Mouse (Mus musculus): ENCODE data around the gene Mrpl22.
A peak's percentile ranks its signal among the peaks of the same experiment; 100 is the strongest.
"Not testable (repeated sequence)": the region's sequence is repeated elsewhere in the genome, so short reads cannot be mapped to it uniquely, and the experiment has no call there.

Gene Mrpl22

GRCm38 (mm10) chr11:58179986-58180385 is 8.5 kb downstream of the Mrpl22 start:
- not testable (repeated sequence) for DNase-seq (ENCODE audit: low read depth in 1 of 2, low spot score in 2 of 2)

- no peak for DNase-seq (ENCODE audit: low read depth in 1 of 2, low spot score in 2 of 2)
These were observed 9.3 kb downstream of the Mrpl22 start for GRCm38 (mm10) chr11:58180756-58181155.

- peak in 1 of 2 experiments; percentile 9 for DNase-seq (ENCODE audit: low read depth in 1 of 2, low spot score in 2 of 2)
These were observed 12.1 kb downstream of the Mrpl22 start for GRCm38 (mm10) chr11:58183579-58183978.

GRCm38 (mm10) chr11:58189675-58190074 is 18.2 kb downstream of the Mrpl22 start:
- DNase-seq (ENCODE audit: low read depth in 1 of 2, low spot score in 2 of 2): no peak

- DNase-seq (ENCODE audit: low read depth in 1 of 2, low spot score in 2 of 2): no peak
These were observed 21.9 kb downstream of the Mrpl22 start for GRCm38 (mm10) chr11:58193326-58193725.

- DNase-seq (ENCODE audit: low read depth in 1 of 2, low spot score in 2 of 2): no peak
These were observed 22.5 kb downstream of the Mrpl22 start for GRCm38 (mm10) chr11:58193860-58194520.

GRCm38 (mm10) chr11:58198663-58199062 is 27.2 kb downstream of the Mrpl22 start:
- no peak for DNase-seq (ENCODE audit: low read depth in 1 of 2, low spot score in 2 of 2)

GRCm38 (mm10) chr11:58199229-58200037 is 28.0 kb downstream of the Mrpl22 start, which contains the start of the genes Igtp and Irgm2:
Gene Igtp, plus strand, starts transcription at chr11:58199556.
Gene Irgm2, plus strand, starts transcription at chr11:58199618.
- DNase-seq (ENCODE audit: low read depth in 1 of 2, low spot score in 2 of 2): peak; percentile 60 to 79

GRCm38 (mm10) chr11:58200226-58200625 is 28.8 kb downstream of the Mrpl22 start:
- DNase-seq (ENCODE audit: low read depth in 1 of 2, low spot score in 2 of 2): no peak

- no peak for DNase-seq (ENCODE audit: low read depth in 1 of 2, low spot score in 2 of 2)
These were observed 29.6 kb downstream of the Mrpl22 start for GRCm38 (mm10) chr11:58201052-58201451.

GRCm38 (mm10) chr11:58210321-58210886 is 38.9 kb downstream of the Mrpl22 start:
- DNase-seq (ENCODE audit: low read depth in 1 of 2, low spot score in 2 of 2): no peak

- DNase-seq (ENCODE audit: low read depth in 1 of 2, low spot score in 2 of 2): no peak
These were observed 39.7 kb downstream of the Mrpl22 start for GRCm38 (mm10) chr11:58211062-58211681.

GRCm38 (mm10) chr11:58211682-58212067 is 40.2 kb downstream of the Mrpl22 start:
- no peak for DNase-seq (ENCODE audit: low read depth in 1 of 2, low spot score in 2 of 2)

GRCm38 (mm10) chr11:58213673-58214342 is 42.3 kb downstream of the Mrpl22 start:
- DNase-seq (ENCODE audit: low read depth in 1 of 2, low spot score in 2 of 2): no peak

GRCm38 (mm10) chr11:58214391-58215048 is 43.1 kb downstream of the Mrpl22 start:
- peak; percentile 84 to 90 for DNase-seq (ENCODE audit: low read depth in 1 of 2, low spot score in 2 of 2)

GRCm38 (mm10) chr11:58215049-58215430 is 43.6 kb downstream of the Mrpl22 start:
- not testable (repeated sequence) for DNase-seq (ENCODE audit: low read depth in 1 of 2, low spot score in 2 of 2)

GRCm38 (mm10) chr11:58215814-58216213 is 44.4 kb downstream of the Mrpl22 start:
- DNase-seq (ENCODE audit: low read depth in 1 of 2, low spot score in 2 of 2): no peak

GRCm38 (mm10) chr11:58216823-58217222 is 45.4 kb downstream of the Mrpl22 start:
- DNase-seq (ENCODE audit: low read depth in 1 of 2, low spot score in 2 of 2): no peak

- no peak for DNase-seq (ENCODE audit: low read depth in 1 of 2, low spot score in 2 of 2)
These were observed 52.3 kb downstream of the Mrpl22 start for GRCm38 (mm10) chr11:58223751-58224150.

GRCm38 (mm10) chr11:58224313-58224712 is 52.9 kb downstream of the Mrpl22 start:
- peak in 1 of 2 experiments; percentile 40 for DNase-seq (ENCODE audit: low read depth in 1 of 2, low spot score in 2 of 2)

All from monocyte, adult 2 months (primary cell).